In the genomic region with DNA sequence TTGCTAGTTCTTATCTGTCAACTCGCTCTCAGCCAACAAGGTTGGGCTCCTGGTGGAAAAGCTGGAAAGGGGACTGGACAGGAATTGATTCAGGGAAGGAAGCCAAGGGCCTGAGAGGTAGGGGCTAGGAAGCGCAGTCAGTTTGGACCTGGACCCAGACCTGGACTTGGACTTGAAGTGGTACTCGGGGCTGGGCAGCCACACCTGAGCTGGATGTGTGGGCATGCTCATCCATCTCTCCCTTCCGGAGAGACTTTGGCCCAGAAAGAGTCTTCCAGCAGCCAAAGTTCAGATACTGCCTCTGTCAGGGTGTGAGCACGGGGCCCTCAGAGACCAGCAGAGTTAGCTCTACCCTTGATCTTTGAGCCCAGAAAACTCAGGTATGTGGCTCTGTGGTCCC, we compare ENCODE assay signal across 10 mouse cellular contexts. TPM values are rescaled to one million over a fixed set of nuclear protein-coding genes. Genes with fewer than 3 reads are reported as not detected.
A peak's percentile ranks its signal among the peaks of the same experiment; 100 is the strongest.
DNase-seq lines count a peak whose midpoint lies in the region; ATAC-seq and TF ChIP-seq lines count a peak whose summit lies in the region.
"Had no signal": no experiment of that assay in that cellular context is flagged by ENCODE, and none has a peak within 500 bp of the region (broad histone marks: within the 10 kb centered on the region; RNA-seq: fewer than 3 reads in every experiment).

No protein-coding gene starts in this region.

- TF ChIP-seq EP300 in liver, postnatal 0 days (IDR thresholded peaks at IDR 0.05; ENCODE audit: low read depth): no peak

- H3K36me3 ChIP-seq in forebrain, embryonic 12.5 days (replicated peaks): peaks cover 18% of the 10 kb centered on the region; the same call in 1 of the 2 replicates
- H3K36me3 ChIP-seq in forebrain, embryonic 11.5 days (ENCODE audit: control insufficient read depth, insufficient read depth, low read length): no peaks in the 10 kb centered on the region; the same call in 1 of the 2 replicates
- peaks cover 37% of the 10 kb centered on the region for H3K36me3 ChIP-seq in embryonic facial prominence, embryonic 12.5 days
- no peaks in the 10 kb centered on the region for H3K36me3 ChIP-seq in kidney, adult 2 months (ENCODE audit: control insufficient read depth, insufficient read depth, low read length)
- H3K36me3 ChIP-seq in liver, postnatal 0 days (replicated peaks; ENCODE audit: insufficient read depth, low read length): 0 out of 2 replicates have a peak, but pooled peaks cover 3% of the 10 kb centered on the region

- H3K4me2 ChIP-seq in forebrain, embryonic 12.5 days: peak overlapping the region; percentile 70
- no peak overlapping the region for H3K4me2 ChIP-seq in forebrain, embryonic 11.5 days (ENCODE audit: low read depth, low read length, severe bottlenecking)
- H3K4me2 ChIP-seq in embryonic facial prominence, embryonic 12.5 days (replicated peaks): peak overlapping the region; percentile 77
- H3K4me2 ChIP-seq in liver, postnatal 0 days (ENCODE audit: low read depth, low read length): 0 out of 2 replicates have a peak overlapping the region, but pooled peaks have one; percentile 100

- H3K27me3 ChIP-seq in forebrain, embryonic 12.5 days: no peaks in the 10 kb centered on the region
- H3K27me3 ChIP-seq in forebrain, embryonic 11.5 days (ENCODE audit: control insufficient read depth, insufficient read depth, low read length): no peaks in the 10 kb centered on the region
- no peaks in the 10 kb centered on the region for H3K27me3 ChIP-seq in embryonic facial prominence, embryonic 12.5 days
- H3K27me3 ChIP-seq in kidney, adult 2 months (replicated peaks; ENCODE audit: control insufficient read depth, insufficient read depth, low read length): no peaks in the 10 kb centered on the region
- H3K27me3 ChIP-seq in liver, postnatal 0 days (ENCODE audit: insufficient read depth, low read length): no peaks in the 10 kb centered on the region

- TF ChIP-seq POLR2A in kidney, adult 2 months (IDR thresholded peaks at IDR 0.05; ENCODE audit: low read depth, low read length): no peak

- peaks cover 18% of the 10 kb centered on the region for H3K4me1 ChIP-seq in forebrain, embryonic 12.5 days
- 0 out of 2 replicates have a peak, but pooled peaks cover 1% of the 10 kb centered on the region for H3K4me1 ChIP-seq in forebrain, embryonic 11.5 days (replicated peaks; ENCODE audit: control insufficient read depth, insufficient read depth, low read length)
- H3K4me1 ChIP-seq in embryonic facial prominence, embryonic 12.5 days: peaks cover 15% of the 10 kb centered on the region
- peaks cover 4% of the 10 kb centered on the region for H3K4me1 ChIP-seq in kidney, adult 2 months (ENCODE audit: control insufficient read depth, insufficient read depth, low read length)
- H3K4me1 ChIP-seq in liver, postnatal 0 days (ENCODE audit: insufficient read depth): peaks cover 29% of the 10 kb centered on the region

- no peak for DNase-seq in forebrain, embryonic 11.5 days (ENCODE audit: low spot score)
- DNase-seq in kidney, adult 2 months: peak; percentile 78
- no peak for DNase-seq in liver, postnatal 0 days
- DNase-seq in left cerebral cortex, postnatal 4 days: no peak
- no peak for DNase-seq in ovary, postnatal 36 days (ENCODE audit: low spot score)
- DNase-seq in layer of hippocampus, postnatal 10 days (ENCODE audit: low spot score in 2 of 2): no peak

- no peak overlapping the region for H3K4me3 ChIP-seq in forebrain, embryonic 12.5 days (replicated peaks)
- H3K4me3 ChIP-seq in forebrain, embryonic 11.5 days (ENCODE audit: low read depth, low read length): no peak overlapping the region
- H3K4me3 ChIP-seq in embryonic facial prominence, embryonic 12.5 days: 0 out of 2 replicates have a peak overlapping the region, but pooled peaks have one; percentile 72
- H3K4me3 ChIP-seq in kidney, adult 2 months (ENCODE audit: insufficient read depth, low read depth, low read length): no peak overlapping the region
- H3K4me3 ChIP-seq in liver, postnatal 0 days (ENCODE audit: low read depth, low read length): no peak overlapping the region

- TF ChIP-seq CTCF in kidney, adult 2 months (conservative IDR thresholded peaks at IDR 0.05; ENCODE audit: insufficient read depth, insufficient read length, low read depth, low read length): no peak
- TF ChIP-seq CTCF in liver, postnatal 0 days (IDR thresholded peaks at IDR 0.05; ENCODE audit: low read depth): no peak

- H3K9ac ChIP-seq in forebrain, embryonic 12.5 days: peak overlapping the region; percentile 71; the same call in 1 of the 2 replicates
- H3K9ac ChIP-seq in forebrain, embryonic 11.5 days (ENCODE audit: low read length): no peak overlapping the region
- H3K9ac ChIP-seq in embryonic facial prominence, embryonic 12.5 days: no peak overlapping the region
- H3K9ac ChIP-seq in liver, postnatal 0 days (replicated peaks): no peak overlapping the region

- intact Hi-C loops in left cerebral cortex, postnatal 4 days (cut with DNase I): no loop called here

- H3K27ac ChIP-seq in forebrain, embryonic 12.5 days: no peak overlapping the region
- no peak overlapping the region for H3K27ac ChIP-seq in forebrain, embryonic 11.5 days (ENCODE audit: low read depth, low read length)
- H3K27ac ChIP-seq in embryonic facial prominence, embryonic 12.5 days: 0 out of 2 replicates have a peak overlapping the region, but pooled peaks have one; percentile 3
- no peak overlapping the region; the same call in 1 of the 2 replicates for H3K27ac ChIP-seq in kidney, adult 2 months (ENCODE audit: insufficient read depth, low read depth, low read length)
- no peak overlapping the region for H3K27ac ChIP-seq in liver, postnatal 0 days (ENCODE audit: low read depth)

- no peak for ATAC-seq in forebrain, embryonic 12.5 days (ENCODE audit: low FRiP score)
- no peak for ATAC-seq in forebrain, embryonic 11.5 days (replicated peaks; ENCODE audit: low FRiP score)
- ATAC-seq in embryonic facial prominence, embryonic 12.5 days (ENCODE audit: insufficient number of reproducible peaks, insufficient read depth, low FRiP score, low TSS enrichment): no peak
- no peak for ATAC-seq in liver, postnatal 0 days

- WGBS in forebrain, embryonic 12.5 days: 54% methylated on average over 5 of the region's 5 CpGs
- whole genome bisulfite sequencing in forebrain, embryonic 11.5 days: 54% methylated on average over 5 of the region's 5 CpGs
- WGBS in embryonic facial prominence, embryonic 12.5 days: 53% methylated on average over 5 of the region's 5 CpGs
- WGBS in kidney, adult 2 months: 56% methylated on average over 5 of the region's 5 CpGs
- 52% methylated on average over 5 of the region's 5 CpGs for WGBS in liver, postnatal 0 days (ENCODE audit: insufficient replicate concordance)

- no peaks in the 10 kb centered on the region for H3K9me3 ChIP-seq in forebrain, embryonic 12.5 days
- H3K9me3 ChIP-seq in forebrain, embryonic 11.5 days (ENCODE audit: control insufficient read depth, low read length): no peaks in the 10 kb centered on the region
- H3K9me3 ChIP-seq in embryonic facial prominence, embryonic 12.5 days: no peaks in the 10 kb centered on the region
- no peaks in the 10 kb centered on the region for H3K9me3 ChIP-seq in liver, postnatal 0 days (ENCODE audit: low read length)

RNA-seq across cellular contexts. Expression of gene Slc26a6, which starts 2.3 kb away (rescaled TPM):
- 12.4 and 13.1 TPM in 2 replicates for polyA plus RNA-seq in forebrain, embryonic 12.5 days (2016; fragmentation: Nextera tagmentation; extraction: Ambion mirVana)
- 12.6 and 12.7 TPM in 2 replicates for polyA plus RNA-seq in forebrain, embryonic 11.5 days (2014; fragmentation: Nextera tagmentation; extraction: Ambion mirVana)
- 20.5 and 22.5 TPM in 2 replicates for polyA plus RNA-seq in embryonic facial prominence, embryonic 12.5 days (2016; fragmentation: Nextera tagmentation; extraction: Ambion mirVana)
- polyA plus RNA-seq in kidney, adult 2 months (2012; rRNA removed): 33.9 and 37.2 TPM in 2 replicates
- 2.4 TPM in 2 replicates for polyA plus RNA-seq in liver, postnatal 0 days (2015; fragmentation: Nextera tagmentation; extraction: Ambion mirVana)
- 10 to 100 TPM; 22.8 to 27.4 TPM for total RNA-seq in left cerebral cortex, postnatal 4 days (2021)
- total RNA-seq in layer of hippocampus, postnatal 10 days (2021): 10 to 100 TPM; 35.8 to 38.1 TPM

RNA-seq across cellular contexts. Expression of gene Celsr3, which starts 29.2 kb away (rescaled TPM):
- polyA plus RNA-seq in forebrain, embryonic 12.5 days (2016; fragmentation: Nextera tagmentation; extraction: Ambion mirVana): 13.0 and 14.2 TPM in 2 replicates
- 6.9 and 9.4 TPM in 2 replicates for polyA plus RNA-seq in forebrain, embryonic 11.5 days (2014; fragmentation: Nextera tagmentation; extraction: Ambion mirVana)
- polyA plus RNA-seq in embryonic facial prominence, embryonic 12.5 days (2016; fragmentation: Nextera tagmentation; extraction: Ambion mirVana): 1.2 and 2.1 TPM in 2 replicates
- 0.18 and 0.19 TPM in 2 replicates for polyA plus RNA-seq in kidney, adult 2 months (2012; rRNA removed)
- 0.09 and 0.23 TPM in 2 replicates for polyA plus RNA-seq in liver, postnatal 0 days (2015; fragmentation: Nextera tagmentation; extraction: Ambion mirVana)
- 100 to 1,000 TPM; 103 to 112 TPM for total RNA-seq in left cerebral cortex, postnatal 4 days (2021)
- 10 to 100 TPM; 64.6 to 78.9 TPM for total RNA-seq in layer of hippocampus, postnatal 10 days (2021)

RNA-seq across cellular contexts. Expression of gene Nckipsd, which starts 47.2 kb away (rescaled TPM):
- 14.3 and 17.3 TPM in 2 replicates for polyA plus RNA-seq in forebrain, embryonic 12.5 days (2016; fragmentation: Nextera tagmentation; extraction: Ambion mirVana)
- 14.4 and 22.0 TPM in 2 replicates for polyA plus RNA-seq in forebrain, embryonic 11.5 days (2014; fragmentation: Nextera tagmentation; extraction: Ambion mirVana)
- polyA plus RNA-seq in embryonic facial prominence, embryonic 12.5 days (2016; fragmentation: Nextera tagmentation; extraction: Ambion mirVana): 24.2 and 25.7 TPM in 2 replicates
- polyA plus RNA-seq in kidney, adult 2 months (2012; rRNA removed): 19.1 and 24.1 TPM in 2 replicates
- 4.5 TPM in 2 replicates for polyA plus RNA-seq in liver, postnatal 0 days (2015; fragmentation: Nextera tagmentation; extraction: Ambion mirVana)
- total RNA-seq in left cerebral cortex, postnatal 4 days (2021): 10 to 100 TPM; 28.9 to 35.9 TPM
- total RNA-seq in layer of hippocampus, postnatal 10 days (2021): 10 to 100 TPM; 40.7 to 43.4 TPM

RNA-seq across cellular contexts. Expression of gene Tmem89, which starts 59.1 kb away (rescaled TPM):
- not detected in 2 replicates for polyA plus RNA-seq in forebrain, embryonic 12.5 days (2016; fragmentation: Nextera tagmentation; extraction: Ambion mirVana)
- not detected in 2 replicates for polyA plus RNA-seq in forebrain, embryonic 11.5 days (2014; fragmentation: Nextera tagmentation; extraction: Ambion mirVana)
- polyA plus RNA-seq in embryonic facial prominence, embryonic 12.5 days (2016; fragmentation: Nextera tagmentation; extraction: Ambion mirVana): not detected in 2 replicates
- polyA plus RNA-seq in kidney, adult 2 months (2012; rRNA removed): 0.08 TPM in 1 of 2 replicates, not detected in the other
- not detected in 2 replicates for polyA plus RNA-seq in liver, postnatal 0 days (2015; fragmentation: Nextera tagmentation; extraction: Ambion mirVana)
- total RNA-seq in left cerebral cortex, postnatal 4 days (2021): under 1 TPM in 1 of 2 experiments, not detected in 1; 0.38 TPM
- total RNA-seq in layer of hippocampus, postnatal 10 days (2021): under 1 TPM in 1 of 2 experiments, not detected in 1; 0.39 TPM
- total RNA-seq: common myeloid progenitor, adult 5-6 weeks; heart, postnatal 36 days had no signal
